Mouse (Mus musculus) testis, adult 2 months (tissue): Measurements from ENCODE around the gene 1700015G11Rik. TPM values are rescaled to one million over a fixed set of nuclear protein-coding genes. Genes with fewer than 3 reads are reported as not detected.

Experiments used
- H3K27ac ChIP-seq: fragments of 200-500 bp; 2 replicates; pipeline ENCODE4 v1.5.1; 2012; ENCODE audit warnings: low read depth, low read length; ENCODE audit not compliant: control insufficient read depth, insufficient read depth
- H3K27me3 ChIP-seq: fragments of 200-500 bp; 2 replicates; pipeline ENCODE4 v1.6.1; 2012; ENCODE audit warnings: mild to moderate bottlenecking, low read length, moderate library complexity; ENCODE audit not compliant: control insufficient read depth, insufficient read depth
- H3K36me3 ChIP-seq: fragments of 200-500 bp; 2 replicates; pipeline ENCODE4 v1.6.1; 2012; ENCODE audit warnings: mild to moderate bottlenecking, low read length; ENCODE audit not compliant: control insufficient read depth, insufficient read depth
- H3K4me1 ChIP-seq: fragments of 200-500 bp; 2 replicates; pipeline ENCODE4 v1.6.1; 2012; ENCODE audit warnings: low read length; ENCODE audit not compliant: control insufficient read depth, insufficient read depth
- H3K4me3 ChIP-seq: fragments of 200-500 bp; 2 replicates; pipeline ENCODE4 v1.5.1; 2012; ENCODE audit warnings: low read depth, mild to moderate bottlenecking, low read length, moderate library complexity, mixed read lengths; ENCODE audit not compliant: control insufficient read depth
- CTCF ChIP-seq: fragments of 200-500 bp; IDR thresholded peaks from 2 replicates; pipeline ENCODE4 v1.5.1; 2012; ENCODE audit warnings: low read depth, mild to moderate bottlenecking, inconsistent platforms, low read length, moderate library complexity; ENCODE audit not compliant: control insufficient read depth, insufficient read depth, insufficient replicate concordance
- POLR2A ChIP-seq: fragments of 200-500 bp; IDR thresholded peaks from 2 replicates; pipeline ENCODE4 v1.6.1; 2012; ENCODE audit warnings: low read depth, mild to moderate bottlenecking, inconsistent platforms, low read length, moderate library complexity; ENCODE audit not compliant: control insufficient read depth
- polyA plus RNA-seq: library from polyadenylated mRNA; depleted of rRNA; stranded (reverse); fragments of >200 nt; gene quantifications from 2 replicates; pipeline ENCODE4 v1.2.3, GENCODE M21; 2012

1700015G11Rik gene
- polyA plus RNA-seq, 1 experiment: 386 TPM

DNA sequence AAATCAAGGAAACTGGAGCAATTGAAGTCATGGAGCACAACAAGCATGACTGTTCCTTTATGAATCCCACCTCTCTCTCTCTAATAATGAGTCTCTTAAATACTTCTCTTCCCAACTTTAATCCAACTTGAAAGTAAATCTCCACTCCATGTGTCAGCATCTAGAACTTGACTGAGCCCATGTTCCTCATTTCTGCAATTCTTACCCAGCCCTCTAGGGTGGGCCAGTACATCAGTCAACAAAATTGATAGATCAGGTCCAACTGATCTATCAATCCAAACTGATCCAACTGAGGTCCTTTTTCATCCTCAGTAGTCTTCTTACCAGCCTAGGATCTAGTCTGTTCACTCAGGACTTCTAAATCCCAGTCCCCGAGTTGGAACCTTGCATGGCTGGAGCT lies 348 bp downstream of the 1700015G11Rik start:
- no peaks in the 10 kb centered on the region for H3K36me3 ChIP-seq
- no peaks in the 10 kb centered on the region for H3K27me3 ChIP-seq
- peak overlapping the region; percentile 19; the same call in 1 of the 2 replicates for H3K27ac ChIP-seq
- H3K4me1 ChIP-seq: no peaks in the 10 kb centered on the region
- H3K4me3 ChIP-seq: peak overlapping the region; percentile 68
- TF ChIP-seq POLR2A (no peak), CTCF (no peak)

DNA sequence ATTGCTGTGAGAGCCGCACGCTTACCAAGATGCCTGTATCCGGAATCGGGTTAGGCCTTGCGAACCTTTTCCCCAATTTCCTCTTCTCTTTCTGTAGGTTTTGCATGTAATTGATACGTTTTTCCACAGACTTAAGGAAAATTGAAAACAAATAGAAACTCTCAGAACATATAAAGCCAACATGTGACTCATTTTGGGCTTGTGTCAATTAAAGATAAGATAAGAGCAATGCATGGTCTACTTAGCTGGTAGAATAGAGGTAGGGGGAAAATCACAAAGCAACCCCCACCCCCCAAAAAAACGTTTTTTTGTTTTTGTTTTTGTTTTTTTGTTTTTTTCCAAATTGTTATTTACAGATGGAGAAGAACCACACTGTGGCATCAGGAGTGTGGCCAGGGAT lies 2.1 kb downstream of the 1700015G11Rik start:
- Histone ChIP-seq H3K4me3 (no peak overlapping the region), H3K4me1 (no peaks in the 10 kb centered on the region), H3K27ac (no peak overlapping the region), H3K36me3 (no peaks in the 10 kb centered on the region), H3K27me3 (no peaks in the 10 kb centered on the region)
- TF ChIP-seq CTCF (no peak), POLR2A (no peak)

DNA sequence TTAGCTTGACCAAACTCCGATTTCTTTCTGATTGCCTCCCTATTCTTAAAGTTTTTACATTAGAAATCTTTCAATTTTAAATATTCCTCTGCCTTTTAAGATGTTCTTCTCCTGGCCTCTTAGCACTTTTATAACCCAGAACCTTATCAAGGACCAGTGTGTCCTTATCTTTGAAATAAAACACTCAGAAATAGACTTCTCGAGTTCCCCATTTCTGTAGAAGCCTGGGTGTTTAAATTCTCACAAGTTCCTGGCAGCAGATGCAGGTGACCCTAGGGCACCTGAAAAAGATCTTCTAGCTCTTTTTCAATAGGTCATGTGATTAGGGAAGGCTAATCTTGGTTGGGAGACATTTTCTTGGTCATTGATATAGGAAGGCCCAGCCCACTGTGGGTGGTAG lies 8.4 kb downstream of the 1700015G11Rik start:
- Histone ChIP-seq H3K27me3 (no peaks in the 10 kb centered on the region), H3K4me1 (peaks cover 4% of the 10 kb centered on the region; the same call in 1 of the 2 replicates), H3K27ac (no peak overlapping the region), H3K4me3 (no peak overlapping the region), H3K36me3 (no peaks in the 10 kb centered on the region; the same call in 1 of the 2 replicates)
- TF ChIP-seq POLR2A (no peak), CTCF (no peak)

DNA sequence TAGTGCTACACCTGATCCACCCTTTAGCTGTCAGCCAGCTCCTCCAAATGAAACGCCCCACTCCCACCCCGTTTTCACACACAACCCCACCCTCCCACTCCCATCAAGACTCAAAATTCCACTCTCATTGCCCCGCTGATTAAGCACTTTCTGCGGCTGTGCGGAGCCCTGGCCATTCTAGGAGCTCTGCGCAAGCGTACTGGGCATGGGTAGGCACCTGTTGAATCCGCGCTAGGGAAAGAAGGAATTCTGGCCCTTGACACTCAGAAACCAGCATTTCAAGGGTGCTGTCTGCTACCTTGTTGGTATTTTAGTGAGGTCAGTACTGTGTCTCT lies 9.3 kb downstream of the 1700015G11Rik start:
- TF ChIP-seq CTCF (no peak), POLR2A (peak; percentile 37; the same call in 1 of the 2 replicates)
- Histone ChIP-seq H3K4me3 (peak overlapping the region; percentile 91), H3K27ac (peak overlapping the region; percentile 71), H3K27me3 (no peaks in the 10 kb centered on the region), H3K4me1 (peaks cover 4% of the 10 kb centered on the region; the same call in 1 of the 2 replicates), H3K36me3 (no peaks in the 10 kb centered on the region; the same call in 1 of the 2 replicates)

- TF ChIP-seq POLR2A (no peak; the same call in 1 of the 2 replicates), CTCF (no peak)
- Histone ChIP-seq H3K4me1 (peaks cover 4% of the 10 kb centered on the region; the same call in 1 of the 2 replicates), H3K4me3 (peak within 1 kb of the TSS; percentile 96), H3K27ac (peak within 1 kb of the TSS; percentile 76), H3K27me3 (no peaks in the 10 kb centered on the region), H3K36me3 (peaks cover under 1% of the 10 kb centered on the region)
Observed at GRCm38 (mm10) chr7:52005511-52006295, 9.8 kb downstream of the 1700015G11Rik start, which contains the start of gene Svip. Gene Svip (minus strand): TSS chr7:52006018.

DNA sequence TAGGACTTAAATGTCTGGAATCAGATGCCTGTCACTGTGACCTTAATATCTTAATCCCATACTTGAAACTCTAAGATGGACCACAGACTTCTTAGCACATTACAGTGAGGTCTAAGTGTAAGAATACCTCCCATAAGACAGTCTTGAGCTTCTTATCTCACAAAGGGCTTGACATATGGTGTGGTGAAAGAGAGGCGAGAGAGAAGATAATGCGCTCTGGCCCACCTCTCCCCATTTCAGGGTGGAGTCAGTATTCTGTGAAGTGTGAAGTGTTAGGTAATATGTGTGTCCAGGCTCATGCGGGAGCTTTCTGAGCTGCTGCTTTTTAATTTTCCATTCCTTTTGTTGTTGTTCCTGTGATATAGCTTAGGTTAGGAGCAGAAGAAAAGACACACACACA lies 24.5 kb downstream of the 1700015G11Rik start:
- TF ChIP-seq CTCF: no peak
- TF ChIP-seq POLR2A: no peak
- Histone ChIP-seq H3K27me3 (no peaks in the 10 kb centered on the region), H3K27ac (no peak overlapping the region), H3K4me1 (no peaks in the 10 kb centered on the region), H3K36me3 (no peaks in the 10 kb centered on the region), H3K4me3 (no peak overlapping the region)

- TF ChIP-seq CTCF: no peak
- TF ChIP-seq POLR2A: no peak
- H3K27ac ChIP-seq: no peak overlapping the region
- no peaks in the 10 kb centered on the region for H3K4me1 ChIP-seq
- H3K36me3 ChIP-seq: no peaks in the 10 kb centered on the region
- H3K27me3 ChIP-seq: no peaks in the 10 kb centered on the region
- H3K4me3 ChIP-seq: no peak overlapping the region
Observed at GRCm38 (mm10) chr7:51986909-51987308, 28.6 kb downstream of the 1700015G11Rik start.
